Mouse (Mus musculus): ENCODE results near the gene Neu1.
"Not testable (repeated sequence)": the region's sequence is repeated elsewhere in the genome, so short reads cannot be mapped to it uniquely, and the experiment has no call there.

Neu1 gene

GRCm38 (mm10) chr17:34898706-34899052 lies 32.4 kb upstream of the Neu1 start:
- no peak for TF ChIP-seq POU5F1 (IDR thresholded peaks at IDR 0.05; ENCODE audit: borderline replicate concordance, low read length)
- no peak for TF ChIP-seq CTCF (conservative IDR thresholded peaks at IDR 0.05; ENCODE audit: low read length)
- H3K4me3 ChIP-seq (replicated peaks; ENCODE audit: low read length), result peak overlapping the region; percentile 92
- 0 out of 2 replicates have a peak, but pooled peaks cover 4% of the 10 kb centered on the region for H3K27me3 ChIP-seq (ENCODE audit: insufficient read depth, low read length)
- H3K9me3 ChIP-seq (ENCODE audit: low read length), result no peaks in the 10 kb centered on the region
- H3K36me3 ChIP-seq (ENCODE audit: insufficient read depth, low read length), result peaks cover 34% of the 10 kb centered on the region
- H3K4me1 ChIP-seq (replicated peaks; ENCODE audit: low read depth, low read length), result peaks cover 68% of the 10 kb centered on the region

GRCm38 (mm10) chr17:34899053-34899889 lies 31.8 kb upstream of the Neu1 start:
- H3K4me3 ChIP-seq (replicated peaks; ENCODE audit: low read length), result peak overlapping the region; percentile 92
- H3K4me1 ChIP-seq (replicated peaks; ENCODE audit: low read depth, low read length), result peaks cover 70% of the 10 kb centered on the region
- H3K27me3 ChIP-seq (ENCODE audit: insufficient read depth, low read length), result 0 out of 2 replicates have a peak, but pooled peaks cover 4% of the 10 kb centered on the region
- TF ChIP-seq CTCF (conservative IDR thresholded peaks at IDR 0.05; ENCODE audit: low read length), result no peak
- H3K9me3 ChIP-seq (ENCODE audit: low read length), result no peaks in the 10 kb centered on the region
- peaks cover 40% of the 10 kb centered on the region for H3K36me3 ChIP-seq (ENCODE audit: insufficient read depth, low read length)

- no peaks in the 10 kb centered on the region for H3K9me3 ChIP-seq (ENCODE audit: low read length)
- TF ChIP-seq NANOG (IDR thresholded peaks at IDR 0.05; ENCODE audit: borderline replicate concordance, low read length), result no peak
- TF ChIP-seq CTCF (conservative IDR thresholded peaks at IDR 0.05; ENCODE audit: low read length), result no peak
- TF ChIP-seq POU5F1 (IDR thresholded peaks at IDR 0.05; ENCODE audit: borderline replicate concordance, low read length), result no peak
Measured at GRCm38 (mm10) chr17:34899890-34900243, 31.2 kb upstream of the Neu1 start.

GRCm38 (mm10) chr17:34900826-34901225 lies 30.2 kb upstream of the Neu1 start:
- peaks cover 77% of the 10 kb centered on the region for H3K4me1 ChIP-seq (replicated peaks; ENCODE audit: low read depth, low read length)
- H3K36me3 ChIP-seq (ENCODE audit: insufficient read depth, low read length), result peaks cover 51% of the 10 kb centered on the region
- H3K4me3 ChIP-seq (replicated peaks; ENCODE audit: low read length); H3K27me3 ChIP-seq (ENCODE audit: insufficient read depth, low read length); H3K9me3 ChIP-seq (ENCODE audit: low read length): not testable (repeated sequence)

More at GRCm38 (mm10) chr17:34899890-34900243, 31.2 kb upstream of the Neu1 start:
- Histone ChIP-seq H3K36me3 (ENCODE audit: insufficient read depth, low read length) (peaks cover 46% of the 10 kb centered on the region), H3K4me3 (replicated peaks; ENCODE audit: low read length) (peak overlapping the region; percentile 92), H3K4me1 (replicated peaks; ENCODE audit: low read depth, low read length) (peaks cover 76% of the 10 kb centered on the region), H3K27me3 (ENCODE audit: insufficient read depth, low read length) (0 out of 2 replicates have a peak, but pooled peaks cover 4% of the 10 kb centered on the region)

GRCm38 (mm10) chr17:34901948-34902347 lies 29.1 kb upstream of the Neu1 start:
- not testable (repeated sequence) for H3K27me3 ChIP-seq (ENCODE audit: insufficient read depth, low read length); H3K9me3 ChIP-seq (ENCODE audit: low read length)
- Histone ChIP-seq H3K4me3 (replicated peaks; ENCODE audit: low read length) (0 out of 2 replicates have a peak overlapping the region, but pooled peaks have one; percentile 46), H3K36me3 (ENCODE audit: insufficient read depth, low read length) (peaks cover 57% of the 10 kb centered on the region), H3K4me1 (replicated peaks; ENCODE audit: low read depth, low read length) (peaks cover 78% of the 10 kb centered on the region)

GRCm38 (mm10) chr17:34902895-34903294 lies 28.2 kb upstream of the Neu1 start:
- H3K9me3 ChIP-seq (ENCODE audit: low read length), result no peaks in the 10 kb centered on the region
- peaks cover 79% of the 10 kb centered on the region for H3K4me1 ChIP-seq (replicated peaks; ENCODE audit: low read depth, low read length)
- H3K27me3 ChIP-seq (ENCODE audit: insufficient read depth, low read length), result no peaks in the 10 kb centered on the region
- peaks cover 67% of the 10 kb centered on the region for H3K36me3 ChIP-seq (ENCODE audit: insufficient read depth, low read length)
- no peak for TF ChIP-seq NANOG (IDR thresholded peaks at IDR 0.05; ENCODE audit: borderline replicate concordance, low read length)
- no peak for TF ChIP-seq CTCF (conservative IDR thresholded peaks at IDR 0.05; ENCODE audit: low read length)
- TF ChIP-seq POU5F1 (IDR thresholded peaks at IDR 0.05; ENCODE audit: borderline replicate concordance, low read length), result no peak
- peak overlapping the region; percentile 46 for H3K4me3 ChIP-seq (replicated peaks; ENCODE audit: low read length)

- Histone ChIP-seq H3K4me3 (replicated peaks; ENCODE audit: low read length) (peak overlapping the region; percentile 79), H3K9me3 (ENCODE audit: low read length) (no peaks in the 10 kb centered on the region), H3K36me3 (ENCODE audit: insufficient read depth, low read length) (peaks cover 80% of the 10 kb centered on the region), H3K4me1 (replicated peaks; ENCODE audit: low read depth, low read length) (peaks cover 100% of the 10 kb centered on the region), H3K27me3 (ENCODE audit: insufficient read depth, low read length) (no peaks in the 10 kb centered on the region)
- TF ChIP-seq POU5F1 (IDR thresholded peaks at IDR 0.05; ENCODE audit: borderline replicate concordance, low read length) (peak; percentile 33; the same call in 1 of the 2 replicates), CTCF (conservative IDR thresholded peaks at IDR 0.05; ENCODE audit: low read length) (no peak), NANOG (IDR thresholded peaks at IDR 0.05; ENCODE audit: borderline replicate concordance, low read length) (peak; percentile 40; the same call in 1 of the 2 replicates)
Measured at GRCm38 (mm10) chr17:34910982-34911381, 20.1 kb upstream of the Neu1 start.

GRCm38 (mm10) chr17:34911945-34912351 lies 19.1 kb upstream of the Neu1 start:
- H3K4me1 ChIP-seq (replicated peaks; ENCODE audit: low read depth, low read length), result peaks cover 92% of the 10 kb centered on the region
- TF ChIP-seq POU5F1 (IDR thresholded peaks at IDR 0.05; ENCODE audit: borderline replicate concordance, low read length), result no peak
- peak; percentile 92 for TF ChIP-seq CTCF (conservative IDR thresholded peaks at IDR 0.05; ENCODE audit: low read length)
- no peak for TF ChIP-seq NANOG (IDR thresholded peaks at IDR 0.05; ENCODE audit: borderline replicate concordance, low read length)
- peak overlapping the region; percentile 79 for H3K4me3 ChIP-seq (replicated peaks; ENCODE audit: low read length)
- H3K9me3 ChIP-seq (ENCODE audit: low read length), result no peaks in the 10 kb centered on the region
- peaks cover 71% of the 10 kb centered on the region for H3K36me3 ChIP-seq (ENCODE audit: insufficient read depth, low read length)
- no peaks in the 10 kb centered on the region for H3K27me3 ChIP-seq (ENCODE audit: insufficient read depth, low read length)
